Mouse (Mus musculus): ENCODE measurements around the gene Fkbp15. TPM values are rescaled to one million over a fixed set of nuclear protein-coding genes. Genes with fewer than 3 reads are reported as not detected.

Gene Fkbp15
- polyA plus RNA-seq, 1 experiment from 2014 or later: 15.7 TPM

GRCm38 (mm10) chr4:62294741-62295140 lies 65.6 kb downstream of the Fkbp15 start:
- no peak overlapping the region for H3K27ac ChIP-seq (ENCODE audit: low read depth, low read length)
- H3K27me3 ChIP-seq (replicated peaks; ENCODE audit: control insufficient read depth, insufficient read depth, low read length): no peaks in the 10 kb centered on the region
- no peak overlapping the region for H3K4me2 ChIP-seq (ENCODE audit: low read length)
- ATAC-seq: no peak
- 95% methylated on average over 1 of the region's 1 CpGs for WGBS
- no peak overlapping the region for H3K4me3 ChIP-seq (ENCODE audit: low read depth, low read length)
- no peak overlapping the region for H3K9ac ChIP-seq (ENCODE audit: low read length)
- peaks cover 33% of the 10 kb centered on the region for H3K36me3 ChIP-seq (ENCODE audit: control insufficient read depth, insufficient read depth, low read length)
- no peaks in the 10 kb centered on the region for H3K4me1 ChIP-seq (ENCODE audit: control insufficient read depth, insufficient read depth, low read length)
- H3K9me3 ChIP-seq (replicated peaks; ENCODE audit: control insufficient read depth, low read length): no peaks in the 10 kb centered on the region
- no peak for DNase-seq (ENCODE audit: low spot score)

- H3K9me3 ChIP-seq (replicated peaks; ENCODE audit: control insufficient read depth, low read length): no peaks in the 10 kb centered on the region
- WGBS: 79% methylated on average over 10 of the region's 10 CpGs
- no peak for ATAC-seq
- no peak overlapping the region for H3K27ac ChIP-seq (ENCODE audit: low read depth, low read length)
- H3K27me3 ChIP-seq (replicated peaks; ENCODE audit: control insufficient read depth, insufficient read depth, low read length): no peaks in the 10 kb centered on the region
- H3K36me3 ChIP-seq (ENCODE audit: control insufficient read depth, insufficient read depth, low read length): peaks cover 23% of the 10 kb centered on the region
- no peak overlapping the region for H3K4me3 ChIP-seq (ENCODE audit: low read depth, low read length)
- H3K4me2 ChIP-seq (ENCODE audit: low read length): no peak overlapping the region
- no peak overlapping the region for H3K9ac ChIP-seq (ENCODE audit: low read length)
- H3K4me1 ChIP-seq (ENCODE audit: control insufficient read depth, insufficient read depth, low read length): no peaks in the 10 kb centered on the region
- DNase-seq (ENCODE audit: low spot score): no peak
Measured at GRCm38 (mm10) chr4:62293219-62293861, 67.0 kb downstream of the Fkbp15 start.

- no peak overlapping the region for H3K27ac ChIP-seq (ENCODE audit: low read depth, low read length)
- no peak for ATAC-seq
- no peak overlapping the region for H3K4me3 ChIP-seq (ENCODE audit: low read depth, low read length)
- 0 out of 2 replicates have a peak, but pooled peaks cover 2% of the 10 kb centered on the region for H3K4me1 ChIP-seq (ENCODE audit: control insufficient read depth, insufficient read depth, low read length)
- H3K4me2 ChIP-seq (ENCODE audit: low read length): no peak overlapping the region
- no peaks in the 10 kb centered on the region for H3K9me3 ChIP-seq (replicated peaks; ENCODE audit: control insufficient read depth, low read length)
- H3K9ac ChIP-seq (ENCODE audit: low read length): no peak overlapping the region
- no peaks in the 10 kb centered on the region for H3K27me3 ChIP-seq (replicated peaks; ENCODE audit: control insufficient read depth, insufficient read depth, low read length)
- no peak for DNase-seq (ENCODE audit: low spot score)
- WGBS: 79% methylated on average over 8 of the region's 8 CpGs
- H3K36me3 ChIP-seq (ENCODE audit: control insufficient read depth, insufficient read depth, low read length): peaks cover 18% of the 10 kb centered on the region
Measured at GRCm38 (mm10) chr4:62292461-62293180, 67.7 kb downstream of the Fkbp15 start.

GRCm38 (mm10) chr4:62290816-62291505 lies 69.4 kb downstream of the Fkbp15 start:
- H3K4me3 ChIP-seq (ENCODE audit: low read depth, low read length): no peak overlapping the region
- H3K27me3 ChIP-seq (replicated peaks; ENCODE audit: control insufficient read depth, insufficient read depth, low read length): no peaks in the 10 kb centered on the region
- no peak overlapping the region for H3K9ac ChIP-seq (ENCODE audit: low read length)
- H3K4me1 ChIP-seq (ENCODE audit: control insufficient read depth, insufficient read depth, low read length): 0 out of 2 replicates have a peak, but pooled peaks cover 2% of the 10 kb centered on the region
- no peak for DNase-seq (ENCODE audit: low spot score)
- peaks cover 7% of the 10 kb centered on the region; the same call in 1 of the 2 replicates for H3K36me3 ChIP-seq (ENCODE audit: control insufficient read depth, insufficient read depth, low read length)
- no peak for ATAC-seq
- H3K4me2 ChIP-seq (ENCODE audit: low read length): no peak overlapping the region
- 95% methylated on average over 9 of the region's 9 CpGs for WGBS
- no peak overlapping the region for H3K27ac ChIP-seq (ENCODE audit: low read depth, low read length)
- H3K9me3 ChIP-seq (replicated peaks; ENCODE audit: control insufficient read depth, low read length): no peaks in the 10 kb centered on the region

- Histone ChIP-seq H3K4me3 (ENCODE audit: low read depth, low read length) (no peak overlapping the region), H3K27me3 (replicated peaks; ENCODE audit: control insufficient read depth, insufficient read depth, low read length) (no peaks in the 10 kb centered on the region), H3K36me3 (ENCODE audit: control insufficient read depth, insufficient read depth, low read length) (0 out of 2 replicates have a peak, but pooled peaks cover 4% of the 10 kb centered on the region), H3K4me2 (ENCODE audit: low read length) (no peak overlapping the region), H3K9ac (ENCODE audit: low read length) (no peak overlapping the region), H3K4me1 (ENCODE audit: control insufficient read depth, insufficient read depth, low read length) (0 out of 2 replicates have a peak, but pooled peaks cover 2% of the 10 kb centered on the region), H3K27ac (ENCODE audit: low read depth, low read length) (no peak overlapping the region), H3K9me3 (replicated peaks; ENCODE audit: control insufficient read depth, low read length) (no peaks in the 10 kb centered on the region)
- WGBS: 87% methylated on average over 7 of the region's 7 CpGs
- ATAC-seq (no peak), DNase-seq (ENCODE audit: low spot score) (no peak)
Measured at GRCm38 (mm10) chr4:62289226-62289625, 71.1 kb downstream of the Fkbp15 start.

GRCm38 (mm10) chr4:62286992-62287900 lies 73.1 kb downstream of the Fkbp15 start:
- H3K27ac ChIP-seq (ENCODE audit: low read depth, low read length): no peak overlapping the region
- peak overlapping the region; percentile 67 for H3K4me3 ChIP-seq (ENCODE audit: low read depth, low read length)
- H3K4me1 ChIP-seq (ENCODE audit: control insufficient read depth, insufficient read depth, low read length): 0 out of 2 replicates have a peak, but pooled peaks cover 2% of the 10 kb centered on the region
- no peaks in the 10 kb centered on the region for H3K36me3 ChIP-seq (ENCODE audit: control insufficient read depth, insufficient read depth, low read length)
- H3K9ac ChIP-seq (ENCODE audit: low read length): peak overlapping the region; percentile 68
- no peaks in the 10 kb centered on the region for H3K27me3 ChIP-seq (replicated peaks; ENCODE audit: control insufficient read depth, insufficient read depth, low read length)
- WGBS: 22% methylated on average over 12 of the region's 12 CpGs
- H3K4me2 ChIP-seq (ENCODE audit: low read length): peak overlapping the region; percentile 84
- 0 out of 2 replicates have a peak, but pooled peaks have one; percentile 0 for ATAC-seq
- DNase-seq (ENCODE audit: low spot score): peak; percentile 23
- no peaks in the 10 kb centered on the region for H3K9me3 ChIP-seq (replicated peaks; ENCODE audit: control insufficient read depth, low read length)

GRCm38 (mm10) chr4:62286257-62286991 lies 73.9 kb downstream of the Fkbp15 start:
- under 1% methylated on average over 55 of the region's 55 CpGs for WGBS
- peak; percentile 97 for ATAC-seq
- no peaks in the 10 kb centered on the region for H3K27me3 ChIP-seq (replicated peaks; ENCODE audit: control insufficient read depth, insufficient read depth, low read length)
- peak; percentile 87 for DNase-seq (ENCODE audit: low spot score)
- peak overlapping the region; percentile 67 for H3K4me3 ChIP-seq (ENCODE audit: low read depth, low read length)
- H3K9me3 ChIP-seq (replicated peaks; ENCODE audit: control insufficient read depth, low read length): no peaks in the 10 kb centered on the region
- H3K27ac ChIP-seq (ENCODE audit: low read depth, low read length): no peak overlapping the region
- peak overlapping the region; percentile 84 for H3K4me2 ChIP-seq (ENCODE audit: low read length)
- no peaks in the 10 kb centered on the region for H3K36me3 ChIP-seq (ENCODE audit: control insufficient read depth, insufficient read depth, low read length)
- H3K9ac ChIP-seq (ENCODE audit: low read length): peak overlapping the region; percentile 68
- 0 out of 2 replicates have a peak, but pooled peaks cover 2% of the 10 kb centered on the region for H3K4me1 ChIP-seq (ENCODE audit: control insufficient read depth, insufficient read depth, low read length)
